Mouse (Mus musculus) skeletal muscle tissue, adult 2 months (tissue): ENCODE measurements at regions not wholly inside any gene's neighbourhood (a gene's known extent, or its start where the extent isn't known, plus 50 kb on each side); places are given as distances from the start of the nearest gene placed in this dataset.
"Not testable (repeated sequence)": the region's sequence is repeated elsewhere in the genome, so short reads cannot be mapped to it uniquely, and the experiment has no call there.

ENCODE experiments used
- DNase-seq: peaks from one replicate; pipeline ENCODE4 v3.0.0-alpha.2; 2012; ENCODE audit warnings: low read depth, low spot score

GRCm38 (mm10) chr13:72505954-72506353 is 122.7 kb upstream of the Irx2 start:
- DNase-seq: no peak

- no peak for DNase-seq
Measured at GRCm38 (mm10) chr13:72538633-72539032, 90.0 kb upstream of the Irx2 start.

GRCm38 (mm10) chr13:72541706-72542105 is 86.9 kb upstream of the Irx2 start:
- no peak for DNase-seq

GRCm38 (mm10) chr13:72557951-72558350 is 70.7 kb upstream of the Irx2 start:
- no peak for DNase-seq

GRCm38 (mm10) chr13:72571871-72572270 is 56.7 kb upstream of the Irx2 start:
- no peak for DNase-seq

GRCm38 (mm10) chr13:72572846-72573245 is 55.8 kb upstream of the Irx2 start:
- DNase-seq: no peak

GRCm38 (mm10) chr13:72574126-72574525 is 54.5 kb upstream of the Irx2 start:
- not testable (repeated sequence) for DNase-seq

GRCm38 (mm10) chr13:72576485-72576884 is 52.1 kb upstream of the Irx2 start:
- DNase-seq: no peak

- no peak for DNase-seq
Measured at GRCm38 (mm10) chr13:72578416-72578815, 50.2 kb upstream of the Irx2 start.
